Mouse (Mus musculus) layer of hippocampus, adult 8-10 months (tissue): Measurements from ENCODE around the gene Larp7. TPM values are rescaled to one million over a fixed set of nuclear protein-coding genes. Genes with fewer than 3 reads are reported as not detected.

ENCODE experiments used
- DNase-seq, 2 experiments: peaks; one replicate each; pipeline ENCODE4 v3.0.0; 2022; ENCODE audit warnings: low spot score in 2 of 2
- total RNA-seq, 4 experiments: library from RNA; stranded (reverse); gene quantifications; 2 replicates each; pipeline ENCODE4 v1.2.4; 2022

Gene Larp7
- 10 to 100 TPM; 15.2 to 21.1 (median 18.0) TPM for total RNA-seq

GRCm38 (mm10) chr3:127552973-127553719, at the start of gene Larp7, which contains the start of gene Zgrf1:
Gene Larp7 (minus strand): TSS chr3:127553349.
Gene Zgrf1 (plus strand): TSS chr3:127553489.
- DNase-seq: peak; percentile 99

GRCm38 (mm10) chr3:127597136-127597535, 44.0 kb upstream of the Larp7 start:
- no peak for DNase-seq

GRCm38 (mm10) chr3:127572557-127572956, 19.4 kb upstream of the Larp7 start:
- DNase-seq: peak; percentile 12 to 36

- DNase-seq: no peak
These were observed 12.0 kb upstream of the Larp7 start for GRCm38 (mm10) chr3:127565129-127565528.

GRCm38 (mm10) chr3:127562974-127563373, 9.8 kb upstream of the Larp7 start:
- no peak for DNase-seq

GRCm38 (mm10) chr3:127558201-127558600, 5.1 kb upstream of the Larp7 start:
- no peak for DNase-seq

GRCm38 (mm10) chr3:127554723-127555122, 1.6 kb upstream of the Larp7 start:
- DNase-seq: no peak

- DNase-seq: no peak
These were observed 533 bp upstream of the Larp7 start for GRCm38 (mm10) chr3:127553720-127554043.

- DNase-seq: no peak
These were observed 646 bp downstream of the Larp7 start for GRCm38 (mm10) chr3:127552434-127552972.

GRCm38 (mm10) chr3:127547882-127548281, 5.3 kb downstream of the Larp7 start:
- DNase-seq: peak in 1 of 2 experiments; percentile 12

- no peak for DNase-seq
These were observed 8.5 kb downstream of the Larp7 start for GRCm38 (mm10) chr3:127544610-127545121.

- no peak for DNase-seq
These were observed 9.2 kb downstream of the Larp7 start for GRCm38 (mm10) chr3:127543976-127544375.

GRCm38 (mm10) chr3:127539193-127539592, 14.0 kb downstream of the Larp7 start:
- no peak for DNase-seq

- no peak for DNase-seq
These were observed 22.9 kb downstream of the Larp7 start for GRCm38 (mm10) chr3:127530293-127530692.

- no peak for DNase-seq
These were observed 23.3 kb downstream of the Larp7 start for GRCm38 (mm10) chr3:127529824-127530223.

GRCm38 (mm10) chr3:127529210-127529609, 23.9 kb downstream of the Larp7 start:
- DNase-seq: no peak

GRCm38 (mm10) chr3:127527465-127528034, 25.6 kb downstream of the Larp7 start:
- DNase-seq: peak; percentile 20 to 36

GRCm38 (mm10) chr3:127525188-127525819, 27.8 kb downstream of the Larp7 start:
- no peak for DNase-seq

- no peak for DNase-seq
These were observed 32.0 kb downstream of the Larp7 start for GRCm38 (mm10) chr3:127521156-127521555.

GRCm38 (mm10) chr3:127520300-127520699, 32.8 kb downstream of the Larp7 start:
- DNase-seq: no peak

- DNase-seq: no peak
These were observed 37.9 kb downstream of the Larp7 start for GRCm38 (mm10) chr3:127515251-127515650.

GRCm38 (mm10) chr3:127513699-127514098, 39.5 kb downstream of the Larp7 start:
- DNase-seq: no peak
